Mouse (Mus musculus) midbrain, postnatal 0 days (tissue): ENCODE results near the gene Dph1. TPM values are rescaled to one million over a fixed set of nuclear protein-coding genes. Genes with fewer than 3 reads are reported as not detected.

Experiments
- ATAC-seq: fragments of 200-750 bp; cut with Nextera tagmentation; 2 replicates; pipeline ENCODE4 v1.8.0; 2017; ENCODE audit warnings: moderate number of reproducible peaks, mild to moderate bottlenecking, moderate TSS enrichment, moderate library complexity; ENCODE audit not compliant: low FRiP score
- DNase-seq: peaks from one replicate; pipeline ENCODE4 v3.0.0-alpha.2; 2015; ENCODE audit warnings: low spot score
- H3K27ac ChIP-seq: fragments of 300-500 bp; sonication (generic); 2 replicates; pipeline ENCODE4 v1.5.1; 2014; ENCODE audit warnings: low read depth, mild to moderate bottlenecking, low read length, mixed read lengths
- H3K27me3 ChIP-seq: fragments of 300-500 bp; sonication (generic); 2 replicates; pipeline ENCODE4 v1.6.1; 2014; ENCODE audit warnings: low read length, control low read depth, mixed read lengths; ENCODE audit not compliant: insufficient read depth
- H3K36me3 ChIP-seq: fragments of 300-500 bp; sonication (generic); 2 replicates; pipeline ENCODE4 v1.6.1; 2014; ENCODE audit warnings: low read length, control low read depth, mixed read lengths; ENCODE audit not compliant: insufficient read depth
- H3K4me1 ChIP-seq: fragments of 300-500 bp; sonication (generic); 2 replicates; pipeline ENCODE4 v1.6.1; 2014; ENCODE audit warnings: mild to moderate bottlenecking, control low read depth, antibody characterized with exemption, low read length, mixed read lengths; ENCODE audit not compliant: insufficient read depth
- H3K4me2 ChIP-seq: fragments of 300-500 bp; sonication (generic); 2 replicates; pipeline ENCODE4 v1.6.1; 2014; ENCODE audit warnings: low read depth, mild to moderate bottlenecking, low read length, mixed read lengths; ENCODE audit not compliant: poor library complexity, severe bottlenecking
- H3K4me3 ChIP-seq: fragments of 300-500 bp; sonication (generic); 2 replicates; pipeline ENCODE4 v1.5.1; 2014; ENCODE audit warnings: low read depth, mild to moderate bottlenecking, low read length, moderate library complexity
- H3K9ac ChIP-seq: fragments of 300-500 bp; sonication (generic); replicated peaks from 2 replicates; pipeline ENCODE4 v1.6.1; 2014; ENCODE audit warnings: mild to moderate bottlenecking, low read length, moderate library complexity, mixed read lengths; ENCODE audit not compliant: poor library complexity, severe bottlenecking
- H3K9me3 ChIP-seq: fragments of 300-500 bp; sonication (generic); 2 replicates; pipeline ENCODE4 v1.6.1; 2016; ENCODE audit warnings: low read length, control low read depth
- CTCF ChIP-seq: IDR thresholded peaks from 2 replicates; pipeline ENCODE4 v1.5.1; 2016; ENCODE audit warnings: antibody characterized with exemption, mild to moderate bottlenecking
- WGBS: fragments of 180-500 bp; shearing (Covaris S2); extraction: QIAGEN DNeasy Blood & Tissue Kit; methylation state at CpG from one replicate; pipeline ENCODE4 v1.1.7; 2014; 5-methylcytosine and 5-hydroxymethylcytosine counted together
- polyA plus RNA-seq: library from polyadenylated mRNA; unstranded; fragments of >200 nt; fragmentation: Nextera tagmentation; extraction: Ambion mirVana; gene quantifications from 2 replicates; pipeline ENCODE4 v1.2.1, GENCODE M21; 2015
- total RNA-seq: library from RNA; depleted of rRNA; stranded (reverse); fragments of >200 nt; gene quantifications from 2 replicates; pipeline ENCODE4 v1.2.3, GENCODE M21; 2014

The Dph1 gene
- total and polyA plus RNA-seq, 2 experiments from 2014 or later: 10.8 to 17.4 TPM

GRCm38 (mm10) chr11:75136666-75137398, 54.2 kb downstream of the Dph1 start:
- no peak for DNase-seq
- no peak for TF ChIP-seq CTCF
- 75% methylated on average over 5 of the region's 5 CpGs for WGBS
- H3K9me3 ChIP-seq: no peaks in the 10 kb centered on the region
- H3K9ac ChIP-seq: no peak overlapping the region
- no peak overlapping the region for H3K4me2 ChIP-seq
- no peak overlapping the region for H3K27ac ChIP-seq
- H3K27me3 ChIP-seq: no peaks in the 10 kb centered on the region
- 0 out of 2 replicates have a peak, but pooled peaks cover 2% of the 10 kb centered on the region for H3K36me3 ChIP-seq
- H3K4me1 ChIP-seq: no peaks in the 10 kb centered on the region
- H3K4me3 ChIP-seq: no peak overlapping the region
- ATAC-seq: no peak

GRCm38 (mm10) chr11:75135358-75135757, 55.7 kb downstream of the Dph1 start:
- Histone ChIP-seq H3K27me3 (no peaks in the 10 kb centered on the region), H3K9ac (no peak overlapping the region), H3K27ac (no peak overlapping the region), H3K9me3 (no peaks in the 10 kb centered on the region), H3K36me3 (0 out of 2 replicates have a peak, but pooled peaks cover 2% of the 10 kb centered on the region), H3K4me1 (no peaks in the 10 kb centered on the region), H3K4me3 (no peak overlapping the region), H3K4me2 (no peak overlapping the region)
- WGBS: 94% methylated on average over 4 of the region's 4 CpGs
- no peak for TF ChIP-seq CTCF
- no peak for ATAC-seq
- DNase-seq: no peak

DNA sequence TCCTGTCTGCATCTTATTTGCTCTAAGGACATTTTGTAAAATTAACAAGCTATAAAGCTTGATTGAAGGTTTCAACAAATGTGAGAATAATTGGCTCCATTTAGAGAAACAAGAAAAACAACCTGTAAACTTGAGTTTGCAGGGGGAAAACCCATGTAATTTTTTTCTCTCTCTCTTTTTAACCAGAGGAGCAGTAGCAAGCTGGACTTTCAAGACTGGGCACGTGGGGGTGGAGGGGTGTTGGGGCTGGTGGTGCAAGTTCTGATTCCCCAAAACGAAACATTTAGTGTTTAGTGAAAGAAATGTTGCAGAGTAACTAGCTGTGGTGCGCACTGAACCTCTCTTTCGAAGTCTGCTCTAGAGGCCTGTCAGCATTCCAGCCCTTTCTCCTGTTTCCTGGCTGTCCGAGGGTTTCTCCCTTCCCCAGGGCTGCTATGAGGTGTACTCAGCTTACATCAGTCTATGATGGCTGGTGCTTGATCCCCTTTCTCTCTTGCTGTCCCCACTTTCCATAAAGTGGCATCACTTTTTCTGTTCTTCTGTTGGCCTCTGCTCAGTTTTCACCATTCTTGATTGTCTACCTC, 56.5 kb downstream of the Dph1 start:
- Histone ChIP-seq H3K27ac (no peak overlapping the region), H3K4me3 (no peak overlapping the region), H3K36me3 (no peaks in the 10 kb centered on the region), H3K4me2 (no peak overlapping the region), H3K4me1 (no peaks in the 10 kb centered on the region), H3K9ac (no peak overlapping the region), H3K27me3 (no peaks in the 10 kb centered on the region), H3K9me3 (no peaks in the 10 kb centered on the region)
- ATAC-seq (no peak), DNase-seq (no peak)
- TF ChIP-seq CTCF: no peak
- 84% methylated on average over 5 of the region's 5 CpGs for WGBS

DNA sequence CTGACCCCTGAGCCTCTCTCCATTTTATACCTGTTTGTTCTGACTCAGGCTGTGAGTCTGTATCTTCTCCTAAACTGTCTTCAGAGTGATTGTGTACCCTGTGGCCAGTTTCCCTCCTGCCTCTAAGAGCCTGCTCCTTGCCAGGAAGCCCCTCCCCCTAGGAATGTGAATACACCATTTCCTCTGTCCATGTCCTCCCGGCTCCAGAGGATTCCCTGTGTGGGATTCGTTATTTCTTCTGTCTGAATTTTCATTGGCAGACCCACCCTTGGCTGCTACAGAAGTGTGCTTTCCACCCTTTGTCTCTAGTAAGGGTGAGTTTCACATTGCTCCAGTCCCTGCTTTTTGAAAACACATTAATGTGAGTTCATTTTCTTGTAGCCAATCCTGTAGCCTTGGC, 57.1 kb downstream of the Dph1 start:
- 17% methylated on average over 2 of the region's 2 CpGs for WGBS
- peak; percentile 51 for DNase-seq

GRCm38 (mm10) chr11:75133391-75133790, 57.6 kb downstream of the Dph1 start:
- ATAC-seq (no peak), DNase-seq (no peak)
- Histone ChIP-seq H3K36me3 (no peaks in the 10 kb centered on the region), H3K9ac (no peak overlapping the region), H3K27me3 (no peaks in the 10 kb centered on the region), H3K27ac (no peak overlapping the region), H3K4me1 (no peaks in the 10 kb centered on the region), H3K4me2 (no peak overlapping the region), H3K9me3 (no peaks in the 10 kb centered on the region), H3K4me3 (no peak overlapping the region)
- WGBS: 94% methylated on average over 5 of the region's 5 CpGs
- no peak for TF ChIP-seq CTCF

More for the DNA sequence above, 57.1 kb downstream of the Dph1 start:
- Histone ChIP-seq H3K4me1 (no peaks in the 10 kb centered on the region), H3K9me3 (no peaks in the 10 kb centered on the region), H3K27me3 (no peaks in the 10 kb centered on the region), H3K4me3 (no peak overlapping the region), H3K27ac (0 out of 2 replicates have a peak overlapping the region, but pooled peaks have one; percentile 13), H3K4me2 (no peak overlapping the region), H3K36me3 (no peaks in the 10 kb centered on the region), H3K9ac (no peak overlapping the region)
- no peak for ATAC-seq
- no peak for TF ChIP-seq CTCF

- Histone ChIP-seq H3K27ac (no peak overlapping the region), H3K9ac (no peak overlapping the region), H3K4me3 (no peak overlapping the region), H3K4me1 (no peaks in the 10 kb centered on the region), H3K27me3 (no peaks in the 10 kb centered on the region), H3K9me3 (no peaks in the 10 kb centered on the region), H3K36me3 (no peaks in the 10 kb centered on the region), H3K4me2 (no peak overlapping the region)
- no peak for ATAC-seq
- WGBS: 59% methylated on average over 5 of the region's 5 CpGs
- peak; percentile 85 for DNase-seq
- TF ChIP-seq CTCF: peak; percentile 59
Measured at GRCm38 (mm10) chr11:75132278-75132677, 58.8 kb downstream of the Dph1 start.
